Mouse (Mus musculus): ENCODE data around the gene Gca. TPM values are rescaled to one million over a fixed set of nuclear protein-coding genes. Genes with fewer than 3 reads are reported as not detected.
"Not testable (repeated sequence)": the region's sequence is repeated elsewhere in the genome, so short reads cannot be mapped to it uniquely, and the experiment has no call there.

The Gca gene
- polyA plus RNA-seq, 1 experiment from 2014 or later, result 2.8 TPM

DNA sequence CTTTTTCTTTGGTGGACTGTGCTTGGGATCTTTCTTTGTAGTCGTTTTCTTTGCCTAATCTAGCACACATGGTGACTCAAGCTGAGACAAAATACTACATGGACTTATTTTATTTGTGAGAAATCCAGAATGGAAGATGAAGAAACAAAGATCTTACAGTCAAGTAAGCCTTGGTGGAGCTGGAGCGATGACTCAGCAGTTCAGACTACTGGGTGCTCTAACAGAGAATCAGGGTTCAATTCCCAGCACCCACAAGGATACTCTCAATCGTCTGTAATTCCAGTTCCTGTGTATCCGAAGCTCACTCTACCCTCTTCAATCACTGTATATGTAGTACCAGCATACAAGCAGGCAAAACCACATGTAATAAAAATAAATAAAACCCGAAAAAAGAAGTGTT lies 6.2 kb downstream of the Gca start:
- ATAC-seq (ENCODE audit: insufficient number of reproducible peaks, low FRiP score, low TSS enrichment, low read depth), result no peak
- Histone ChIP-seq H3K4me3 (replicated peaks) (no peak overlapping the region), H3K9ac (no peak overlapping the region), H3K27me3 (no peaks in the 10 kb centered on the region), H3K9me3 (replicated peaks) (no peaks in the 10 kb centered on the region), H3K4me1 (no peaks in the 10 kb centered on the region), H3K27ac (replicated peaks) (no peak overlapping the region), H3K4me2 (replicated peaks) (no peak overlapping the region), H3K36me3 (no peaks in the 10 kb centered on the region)
- 76% methylated on average over 5 of the region's 5 CpGs for WGBS

DNA sequence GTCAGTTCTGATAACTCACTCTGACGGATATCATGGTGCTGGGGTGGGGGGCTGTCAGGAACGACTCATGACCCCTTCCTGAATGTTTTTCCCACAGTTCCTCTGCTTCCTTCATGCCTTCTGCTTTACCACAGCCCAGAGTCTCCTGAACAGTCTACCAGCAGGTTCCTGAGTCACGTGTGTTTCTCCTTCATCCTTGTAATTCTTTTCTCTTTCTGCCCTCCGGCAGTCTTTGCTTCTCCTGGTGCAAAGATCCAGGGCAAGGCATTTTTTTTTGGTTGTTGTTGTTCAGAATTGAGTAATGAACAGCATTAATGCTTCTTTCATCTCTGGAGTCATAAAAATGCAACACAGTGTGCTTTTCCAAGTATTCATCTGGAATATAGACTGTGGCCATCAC lies 6.7 kb downstream of the Gca start:
- H3K36me3 ChIP-seq, result no peaks in the 10 kb centered on the region
- no peaks in the 10 kb centered on the region for H3K4me1 ChIP-seq
- no peak overlapping the region for H3K9ac ChIP-seq
- no peak overlapping the region for H3K27ac ChIP-seq (replicated peaks)
- 67% methylated on average over 4 of the region's 4 CpGs for WGBS
- no peaks in the 10 kb centered on the region for H3K27me3 ChIP-seq
- no peak overlapping the region for H3K4me3 ChIP-seq (replicated peaks)
- H3K9me3 ChIP-seq (replicated peaks), result no peaks in the 10 kb centered on the region
- ATAC-seq (ENCODE audit: insufficient number of reproducible peaks, low FRiP score, low TSS enrichment, low read depth), result no peak
- H3K4me2 ChIP-seq (replicated peaks), result no peak overlapping the region

DNA sequence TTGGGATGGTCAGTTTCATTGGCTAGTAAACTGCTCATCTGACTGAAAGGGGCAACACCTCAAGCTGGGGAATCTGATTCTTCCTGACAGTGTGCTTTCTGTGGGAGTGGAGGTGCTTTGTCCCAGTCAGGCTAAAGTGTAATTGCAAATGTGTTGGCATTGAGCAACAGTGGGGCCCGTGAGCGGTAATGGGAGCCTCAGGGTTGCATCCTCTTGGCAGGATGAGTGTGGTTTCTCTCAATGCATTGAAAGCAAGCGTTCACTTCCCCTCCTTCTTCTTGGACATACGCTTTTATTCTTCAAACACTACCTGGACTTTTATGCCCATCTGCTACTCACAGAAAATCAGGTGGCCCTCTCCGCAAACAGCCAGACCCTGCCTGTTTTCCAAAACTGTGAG lies 8.7 kb downstream of the Gca start:
- Histone ChIP-seq H3K4me2 (replicated peaks) (no peak overlapping the region), H3K4me3 (replicated peaks) (no peak overlapping the region), H3K4me1 (no peaks in the 10 kb centered on the region), H3K9ac (no peak overlapping the region), H3K36me3 (no peaks in the 10 kb centered on the region), H3K9me3 (replicated peaks) (no peaks in the 10 kb centered on the region), H3K27me3 (no peaks in the 10 kb centered on the region), H3K27ac (replicated peaks) (no peak overlapping the region)
- 86% methylated on average over 5 of the region's 5 CpGs for WGBS
- ATAC-seq (ENCODE audit: insufficient number of reproducible peaks, low FRiP score, low TSS enrichment, low read depth), result no peak

DNA sequence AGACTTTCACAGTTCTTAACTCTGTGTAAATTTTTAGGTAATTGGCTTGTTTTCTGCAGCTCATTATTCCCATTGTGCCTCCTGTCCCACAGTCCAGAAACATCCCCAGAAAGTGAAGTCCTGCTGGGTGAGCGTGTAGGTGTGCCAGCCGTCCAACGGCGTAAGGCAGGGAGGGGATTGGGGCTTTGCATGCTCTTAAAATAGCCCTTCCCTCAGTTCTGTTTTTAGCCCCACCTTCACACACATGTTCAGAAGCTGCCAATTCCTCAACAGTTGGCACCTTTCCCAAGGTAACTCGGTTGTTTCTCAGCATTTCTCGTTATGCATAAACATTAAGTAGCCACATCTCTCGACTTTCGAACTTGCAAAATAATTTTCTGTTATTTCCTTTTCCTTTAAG lies 17.6 kb downstream of the Gca start:
- H3K4me2 ChIP-seq (replicated peaks), result no peak overlapping the region
- H3K27ac ChIP-seq (replicated peaks), result no peak overlapping the region

DNA sequence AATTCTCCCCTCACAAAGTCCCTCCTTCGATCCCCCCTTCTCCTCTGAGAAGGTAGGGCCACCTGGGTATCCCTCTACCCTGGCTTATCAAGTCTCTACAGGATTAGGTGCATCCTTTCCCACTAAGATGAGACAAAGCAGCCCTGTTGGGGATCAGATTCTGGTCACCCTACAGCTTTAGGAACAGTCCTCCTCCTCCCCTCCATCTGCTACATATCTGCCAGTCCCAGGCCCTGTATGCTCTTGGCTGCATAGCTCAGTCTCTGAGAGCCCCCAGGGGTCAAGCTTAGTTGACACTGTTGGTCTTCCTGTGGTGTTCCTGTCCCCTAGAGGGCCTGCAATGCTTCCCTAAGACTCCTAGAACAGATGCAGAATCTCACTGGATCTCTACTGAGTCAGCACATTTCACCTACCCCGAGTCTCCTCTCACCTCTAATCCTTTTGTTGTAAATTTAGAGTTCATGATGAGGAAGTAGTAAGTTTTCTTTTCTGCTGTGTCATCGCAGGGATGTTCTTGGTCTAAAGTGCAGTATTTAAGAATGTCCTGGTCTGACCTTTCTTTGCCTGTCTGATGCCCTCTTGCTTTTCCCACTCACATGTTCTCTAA lies 21.0 kb downstream of the Gca start:
- no peaks in the 10 kb centered on the region for H3K9me3 ChIP-seq (replicated peaks)
- no peaks in the 10 kb centered on the region for H3K36me3 ChIP-seq
- ATAC-seq (ENCODE audit: insufficient number of reproducible peaks, low FRiP score, low TSS enrichment, low read depth), result no peak
- no peaks in the 10 kb centered on the region for H3K27me3 ChIP-seq
- no peak overlapping the region for H3K9ac ChIP-seq
- H3K27ac ChIP-seq (replicated peaks), result no peak overlapping the region
- no peaks in the 10 kb centered on the region for H3K4me1 ChIP-seq
- H3K4me3 ChIP-seq (replicated peaks), result no peak overlapping the region
- WGBS, result 61% methylated on average over 3 of the region's 3 CpGs
- H3K4me2 ChIP-seq (replicated peaks), result no peak overlapping the region

More for the DNA sequence above, 17.6 kb downstream of the Gca start:
- H3K4me3 ChIP-seq (replicated peaks), result no peak overlapping the region
- ATAC-seq (ENCODE audit: insufficient number of reproducible peaks, low FRiP score, low TSS enrichment, low read depth), result no peak
- WGBS, result 64% methylated on average over 8 of the region's 8 CpGs
- no peaks in the 10 kb centered on the region for H3K9me3 ChIP-seq (replicated peaks)
- H3K27me3 ChIP-seq, result no peaks in the 10 kb centered on the region
- H3K36me3 ChIP-seq, result no peaks in the 10 kb centered on the region
- no peaks in the 10 kb centered on the region for H3K4me1 ChIP-seq
- no peak overlapping the region for H3K9ac ChIP-seq

DNA sequence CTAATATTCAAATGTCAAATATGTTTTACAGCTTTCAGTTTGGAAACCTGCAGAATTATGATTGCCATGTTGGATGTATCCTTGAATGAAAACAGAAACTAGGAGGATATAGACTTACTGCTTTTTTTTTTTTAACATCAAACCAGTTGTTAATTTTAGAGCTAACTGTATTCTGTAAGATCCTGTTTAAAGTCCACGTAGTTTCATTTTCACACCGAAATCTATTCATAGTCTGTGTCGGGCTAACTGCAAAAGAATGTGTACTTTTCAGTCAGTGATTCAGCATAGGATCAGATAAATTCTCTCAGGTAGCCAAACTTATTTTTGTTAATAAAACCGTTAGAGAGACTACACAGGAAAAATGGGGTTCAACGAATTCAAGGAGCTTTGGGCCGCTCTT lies 21.8 kb downstream of the Gca start:
- no peak overlapping the region for H3K4me3 ChIP-seq (replicated peaks)
- H3K4me1 ChIP-seq, result no peaks in the 10 kb centered on the region
- no peaks in the 10 kb centered on the region for H3K27me3 ChIP-seq
- no peak for ATAC-seq (ENCODE audit: insufficient number of reproducible peaks, low FRiP score, low TSS enrichment, low read depth)
- H3K27ac ChIP-seq (replicated peaks), result no peak overlapping the region
- H3K4me2 ChIP-seq (replicated peaks), result no peak overlapping the region
- H3K9ac ChIP-seq, result no peak overlapping the region
- no peaks in the 10 kb centered on the region for H3K36me3 ChIP-seq
- 82% methylated on average over 6 of the region's 6 CpGs for WGBS
- no peaks in the 10 kb centered on the region for H3K9me3 ChIP-seq (replicated peaks)

DNA sequence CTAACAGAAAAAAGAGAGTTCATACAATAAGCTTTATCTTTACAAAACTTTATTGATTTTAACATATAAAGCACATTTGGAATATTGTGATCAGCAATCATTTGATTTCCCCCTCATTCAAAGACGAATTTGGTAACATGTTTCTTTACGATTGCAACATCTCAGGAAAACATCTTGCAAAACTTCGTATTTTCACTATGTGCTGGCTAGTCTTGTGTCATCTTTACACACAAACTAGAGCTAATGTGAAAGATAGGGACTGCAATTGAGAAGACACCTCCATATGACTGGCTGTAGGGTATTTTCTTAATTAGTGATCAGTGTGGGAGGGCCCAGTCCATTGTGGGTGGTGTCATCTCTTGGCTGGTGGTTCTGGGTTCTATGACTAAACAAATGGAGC lies 42.2 kb downstream of the Gca start:
- H3K4me1 ChIP-seq, result no peaks in the 10 kb centered on the region
- ATAC-seq (ENCODE audit: insufficient number of reproducible peaks, low FRiP score, low TSS enrichment, low read depth), result no peak
- no peak overlapping the region for H3K9ac ChIP-seq
- no peaks in the 10 kb centered on the region for H3K9me3 ChIP-seq (replicated peaks)
- no peak overlapping the region for H3K27ac ChIP-seq (replicated peaks)
- 89% methylated on average over 3 of the region's 3 CpGs for WGBS
- no peak overlapping the region for H3K4me2 ChIP-seq (replicated peaks)
- H3K4me3 ChIP-seq (replicated peaks), result no peak overlapping the region
- no peaks in the 10 kb centered on the region for H3K27me3 ChIP-seq
- H3K36me3 ChIP-seq, result no peaks in the 10 kb centered on the region

DNA sequence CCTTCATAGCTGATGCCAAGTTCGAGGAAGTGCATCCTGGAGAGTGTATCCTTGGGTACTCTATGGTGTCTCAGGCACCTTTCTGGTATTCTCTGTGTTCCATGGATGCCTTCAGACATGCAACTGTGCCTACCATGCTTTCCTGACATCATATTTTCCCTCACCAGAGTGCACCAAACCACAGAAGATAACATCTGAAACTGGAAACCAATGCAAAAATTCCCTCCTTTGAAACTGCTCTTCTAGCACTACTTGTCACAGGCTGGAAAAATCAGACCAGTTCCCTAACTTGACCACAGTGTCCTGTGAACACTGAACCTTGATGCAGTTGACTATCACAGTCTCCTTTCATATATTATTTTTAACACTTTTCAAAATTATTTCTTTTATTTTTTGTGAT lies 45.5 kb downstream of the Gca start:
- Histone ChIP-seq H3K27ac (replicated peaks) (no peak overlapping the region), H3K9ac (no peak overlapping the region), H3K27me3 (no peaks in the 10 kb centered on the region), H3K4me3 (replicated peaks) (no peak overlapping the region), H3K36me3 (no peaks in the 10 kb centered on the region), H3K4me1 (no peaks in the 10 kb centered on the region), H3K9me3 (replicated peaks) (no peaks in the 10 kb centered on the region), H3K4me2 (replicated peaks) (no peak overlapping the region)
- WGBS, result 71% methylated on average over 1 of the region's 1 CpGs
- ATAC-seq (ENCODE audit: insufficient number of reproducible peaks, low FRiP score, low TSS enrichment, low read depth), result no peak

DNA sequence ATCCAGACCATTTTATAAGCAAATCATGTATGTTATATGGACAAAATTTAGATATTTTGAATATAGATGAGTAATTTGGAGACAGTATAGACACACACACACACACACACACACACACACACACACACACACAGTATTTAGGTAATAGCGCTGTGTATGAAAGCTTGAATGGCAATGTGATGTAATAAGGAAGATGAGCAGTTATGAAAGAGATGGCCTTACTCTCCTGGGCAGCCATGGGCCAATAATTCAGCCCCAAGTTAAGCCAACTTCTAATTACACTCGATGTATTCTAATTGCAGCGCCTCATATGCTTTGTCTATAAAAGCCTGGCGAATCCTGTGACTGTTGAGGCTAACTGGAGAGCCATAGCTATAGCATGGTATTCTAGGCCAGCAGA lies 50.3 kb downstream of the Gca start:
- not testable (repeated sequence) for H3K4me2 ChIP-seq (replicated peaks)

DNA sequence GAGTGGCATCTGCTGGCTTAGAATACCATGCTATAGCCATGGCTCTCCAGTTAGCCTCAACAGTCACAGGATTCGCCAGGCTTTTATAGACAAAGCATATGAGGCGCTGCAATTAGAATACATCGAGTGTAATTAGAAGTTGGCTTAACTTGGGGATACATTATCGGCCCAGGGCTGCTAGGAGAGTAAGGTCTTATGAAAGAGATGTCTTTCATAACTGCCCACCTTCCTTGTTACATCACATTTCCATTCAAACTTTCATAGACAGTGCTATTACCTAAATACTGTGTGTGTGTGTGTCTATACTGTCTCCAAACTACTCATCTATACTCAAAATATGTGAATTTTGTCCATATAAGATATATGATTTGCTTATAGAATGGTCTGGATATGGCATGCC lies 51.2 kb downstream of the Gca start:
- WGBS, result 86% methylated on average over 4 of the region's 4 CpGs
- no peaks in the 10 kb centered on the region for H3K27me3 ChIP-seq

More for the DNA sequence above, 50.3 kb downstream of the Gca start:
- not testable (repeated sequence) for H3K4me3 ChIP-seq (replicated peaks); H3K27ac ChIP-seq (replicated peaks); H3K9ac ChIP-seq; H3K9me3 ChIP-seq (replicated peaks); H3K4me1 ChIP-seq; H3K27me3 ChIP-seq; H3K36me3 ChIP-seq; ATAC-seq (ENCODE audit: insufficient number of reproducible peaks, low FRiP score, low TSS enrichment, low read depth)
- 81% methylated on average over 4 of the region's 4 CpGs for WGBS

DNA sequence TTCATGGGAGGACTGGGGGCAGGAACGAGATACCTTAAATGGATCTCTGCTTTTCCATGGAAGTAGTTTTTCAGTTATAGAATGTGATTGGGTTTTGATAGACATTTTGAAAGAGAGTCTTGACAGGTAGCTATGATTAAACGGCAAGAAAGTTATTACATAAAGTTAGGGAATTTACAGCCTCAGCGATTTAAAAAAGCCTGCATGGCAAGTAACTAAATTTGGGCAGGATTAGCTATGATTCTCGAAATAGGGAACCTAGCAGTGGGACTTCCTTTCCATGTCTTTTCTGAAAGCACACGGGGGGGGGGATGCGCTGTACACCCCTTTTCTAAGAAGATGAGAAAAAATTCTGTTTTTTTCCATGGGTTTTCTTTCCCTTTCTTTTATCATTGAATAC lies 53.2 kb downstream of the Gca start:
- H3K36me3 ChIP-seq, result no peaks in the 10 kb centered on the region
- no peak for ATAC-seq (ENCODE audit: insufficient number of reproducible peaks, low FRiP score, low TSS enrichment, low read depth)

More for the DNA sequence above, 51.2 kb downstream of the Gca start:
- no peak for ATAC-seq (ENCODE audit: insufficient number of reproducible peaks, low FRiP score, low TSS enrichment, low read depth)
- no peaks in the 10 kb centered on the region for H3K4me1 ChIP-seq
- H3K4me3 ChIP-seq (replicated peaks), result no peak overlapping the region
- H3K27ac ChIP-seq (replicated peaks), result no peak overlapping the region
- no peaks in the 10 kb centered on the region for H3K36me3 ChIP-seq
- H3K9ac ChIP-seq, result no peak overlapping the region
- no peak overlapping the region for H3K4me2 ChIP-seq (replicated peaks)
- no peaks in the 10 kb centered on the region for H3K9me3 ChIP-seq (replicated peaks)

DNA sequence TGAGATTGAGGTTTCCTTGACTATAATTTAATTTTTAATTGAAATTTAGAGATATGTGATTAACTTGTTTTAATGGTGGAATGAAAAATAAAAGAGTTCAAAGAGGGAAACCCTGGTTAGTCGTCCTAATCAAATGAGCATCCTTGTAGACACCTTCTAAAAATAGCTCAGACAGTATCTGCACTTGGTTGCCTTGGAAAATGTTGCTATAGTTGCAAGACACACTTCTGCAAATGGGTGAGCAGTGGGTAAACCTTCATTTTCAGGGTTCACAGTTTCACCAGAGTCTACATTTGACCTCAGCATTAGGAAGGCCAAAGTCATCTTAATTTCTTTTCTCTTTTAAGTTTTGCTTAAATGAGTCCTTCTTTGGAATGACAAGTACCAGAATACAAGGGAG lies 54.3 kb downstream of the Gca start:
- H3K4me1 ChIP-seq, result no peaks in the 10 kb centered on the region
- no peak overlapping the region for H3K4me2 ChIP-seq (replicated peaks)
- no peaks in the 10 kb centered on the region for H3K27me3 ChIP-seq
- no peaks in the 10 kb centered on the region for H3K9me3 ChIP-seq (replicated peaks)
- 47% methylated on average over 1 of the region's 1 CpGs for WGBS
- H3K36me3 ChIP-seq, result no peaks in the 10 kb centered on the region
- ATAC-seq (ENCODE audit: insufficient number of reproducible peaks, low FRiP score, low TSS enrichment, low read depth), result no peak
- H3K27ac ChIP-seq (replicated peaks), result no peak overlapping the region
- no peak overlapping the region for H3K4me3 ChIP-seq (replicated peaks)
- H3K9ac ChIP-seq, result no peak overlapping the region

More for the DNA sequence above, 53.2 kb downstream of the Gca start:
- Histone ChIP-seq H3K4me3 (replicated peaks) (no peak overlapping the region), H3K4me1 (no peaks in the 10 kb centered on the region), H3K4me2 (replicated peaks) (no peak overlapping the region), H3K27me3 (no peaks in the 10 kb centered on the region), H3K27ac (replicated peaks) (no peak overlapping the region), H3K9me3 (replicated peaks) (no peaks in the 10 kb centered on the region), H3K9ac (no peak overlapping the region)
- WGBS, result 76% methylated on average over 6 of the region's 6 CpGs

Measured in embryonic facial prominence, embryonic 15.5 days (tissue).